Mouse (Mus musculus): ENCODE results near the gene Calr. TPM values are rescaled to one million over a fixed set of nuclear protein-coding genes. Genes with fewer than 3 reads are reported as not detected.

Calr gene
- 100 to 1,000 TPM; 278 to 341 (median 290) TPM for polyA plus RNA-seq (2017; shearing (Covaris generic))

DNA sequence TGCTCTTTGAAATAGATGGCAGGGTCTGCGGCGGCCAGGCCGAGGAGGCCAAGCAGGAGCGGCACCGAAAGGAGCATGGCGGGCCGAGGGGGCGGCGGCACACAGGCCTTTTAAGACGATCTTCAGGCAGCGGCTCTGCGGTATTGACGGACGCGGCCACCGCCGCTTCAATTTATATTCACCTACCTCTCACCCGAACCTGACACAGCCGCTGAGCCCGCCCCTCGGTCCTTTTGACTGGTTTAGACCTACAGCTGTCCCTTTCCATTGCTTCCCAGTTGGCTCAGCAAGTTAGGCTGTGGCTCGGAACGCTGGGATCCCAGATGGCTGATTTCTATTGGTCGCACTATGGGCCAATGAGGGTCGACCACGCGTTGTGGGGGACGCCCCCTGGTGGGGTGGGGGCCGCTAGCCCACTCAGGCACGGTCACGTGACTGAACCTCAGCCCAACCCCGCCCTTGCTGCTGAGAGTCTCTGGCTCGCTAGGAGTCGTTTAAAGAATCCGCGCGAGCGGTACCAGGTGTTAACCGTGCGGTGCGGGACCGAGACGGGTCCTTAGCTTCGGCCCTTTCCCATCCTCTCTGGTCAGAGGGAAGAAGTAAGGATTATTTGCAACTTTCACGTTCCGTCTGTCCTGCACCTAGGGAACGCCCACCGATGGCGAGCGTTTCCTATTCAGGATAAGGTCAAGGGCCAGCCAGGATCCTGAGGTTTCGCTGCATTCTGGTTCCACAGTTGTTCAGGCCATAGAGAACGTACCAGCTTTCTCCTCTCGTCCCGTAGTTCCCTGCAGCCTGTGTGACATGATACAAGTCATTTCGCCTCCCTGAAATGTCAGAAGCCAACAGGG is at the start of gene Calr:
Calr (minus strand) TSS at position 213 of the 851 bp plus-strand sequence.
- peak; percentile 98 for ATAC-seq

DNA sequence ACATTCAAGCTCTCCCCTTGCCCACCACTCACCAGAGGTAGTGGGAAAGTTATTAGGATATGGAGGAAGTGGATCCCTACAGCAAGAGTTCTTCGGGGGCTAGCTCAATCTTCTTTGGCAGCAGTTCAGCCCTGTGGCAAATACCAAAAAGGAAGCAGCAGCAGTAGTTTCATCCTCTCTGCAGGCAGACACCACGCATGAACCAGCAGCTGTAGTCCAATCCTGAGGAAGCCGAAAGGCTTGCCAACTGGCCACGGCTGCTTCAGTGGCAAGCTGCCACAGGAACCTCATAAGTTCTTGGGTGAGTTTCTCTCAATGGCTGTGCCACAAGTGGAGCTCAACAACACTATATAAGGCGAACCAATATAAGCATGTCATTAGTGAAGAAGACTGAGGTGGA is 49.2 kb upstream of the Calr start:
- ATAC-seq: no peak

DNA sequence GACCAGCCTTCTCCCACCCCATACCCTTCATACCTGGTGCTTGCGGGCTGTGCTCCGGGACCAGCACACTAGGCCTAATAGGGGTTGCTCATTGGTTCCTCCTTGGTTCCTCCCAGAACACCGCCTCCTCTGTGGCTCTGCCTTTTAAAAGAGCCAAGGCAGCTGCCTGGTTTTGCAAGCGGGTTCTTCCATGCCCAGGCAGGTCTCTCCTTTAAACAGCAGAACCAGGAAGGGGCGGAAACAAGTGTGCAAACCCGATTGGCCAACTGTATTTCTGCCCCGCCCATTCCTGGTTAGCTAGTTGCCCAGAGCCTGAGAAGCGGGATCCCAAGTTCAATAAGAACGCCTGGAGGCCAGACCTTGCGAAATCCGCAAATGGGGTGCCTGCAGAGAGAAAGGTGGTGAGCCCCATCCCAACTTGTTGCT is 47.0 kb upstream of the Calr start, which contains the start of gene Gcdh:
Gcdh (minus strand) TSS at position 213 of the 426 bp plus-strand sequence.
- ATAC-seq: peak; percentile 99

DNA sequence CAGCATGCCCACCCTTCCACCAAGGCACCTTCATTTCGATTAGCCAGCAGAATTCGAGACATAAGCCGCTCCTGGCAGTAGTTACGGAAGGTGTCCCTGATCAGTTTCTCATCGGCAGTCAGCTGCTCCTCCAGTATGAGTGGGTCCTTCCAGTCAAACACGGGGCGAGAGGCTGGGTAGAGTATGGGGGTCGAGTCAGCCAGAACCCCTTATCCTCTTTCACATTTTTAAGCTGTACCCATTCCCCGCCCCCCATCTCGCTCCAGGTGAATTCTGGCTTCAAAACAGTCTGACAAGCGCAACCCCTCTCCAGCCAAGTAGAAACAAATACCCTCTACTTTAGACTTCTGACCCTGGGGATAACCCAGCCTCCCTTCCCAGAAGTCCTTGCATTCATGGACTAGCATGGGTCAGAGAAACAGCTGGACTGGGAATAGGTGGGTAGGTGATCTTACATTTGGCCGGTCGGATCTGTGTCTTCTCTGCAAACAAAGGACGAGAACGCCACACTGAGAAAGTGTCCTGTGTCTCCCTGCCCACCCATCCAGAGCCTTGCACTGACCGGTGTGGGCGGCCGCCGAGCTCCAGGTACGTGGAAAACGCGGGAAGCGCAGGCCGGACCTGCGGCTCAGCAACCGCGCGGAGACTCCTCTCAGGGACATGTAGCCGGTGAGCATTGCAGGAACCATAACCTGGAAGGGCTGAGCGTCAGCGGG is 46.4 kb upstream of the Calr start:
- no peak for ATAC-seq

DNA sequence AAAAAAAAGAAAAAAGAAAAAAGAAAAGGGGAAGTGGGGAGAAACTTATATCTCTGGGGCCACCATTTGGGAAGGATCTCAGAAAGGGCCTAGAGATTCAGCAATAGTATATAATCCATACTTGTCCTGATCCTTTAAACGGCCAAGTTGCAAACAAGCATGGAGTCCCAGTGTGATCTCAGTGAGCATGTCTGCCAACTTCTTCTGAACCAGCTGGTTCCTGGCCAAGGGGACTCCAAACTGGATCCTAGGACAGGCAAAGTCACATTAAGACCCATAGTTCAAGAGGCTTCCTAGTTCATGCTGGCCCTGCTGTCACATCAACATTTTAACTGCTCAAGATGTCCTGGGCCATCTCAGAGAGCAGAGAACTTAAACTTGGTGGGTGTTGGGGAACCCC is 42.4 kb upstream of the Calr start:
- no peak for ATAC-seq

DNA sequence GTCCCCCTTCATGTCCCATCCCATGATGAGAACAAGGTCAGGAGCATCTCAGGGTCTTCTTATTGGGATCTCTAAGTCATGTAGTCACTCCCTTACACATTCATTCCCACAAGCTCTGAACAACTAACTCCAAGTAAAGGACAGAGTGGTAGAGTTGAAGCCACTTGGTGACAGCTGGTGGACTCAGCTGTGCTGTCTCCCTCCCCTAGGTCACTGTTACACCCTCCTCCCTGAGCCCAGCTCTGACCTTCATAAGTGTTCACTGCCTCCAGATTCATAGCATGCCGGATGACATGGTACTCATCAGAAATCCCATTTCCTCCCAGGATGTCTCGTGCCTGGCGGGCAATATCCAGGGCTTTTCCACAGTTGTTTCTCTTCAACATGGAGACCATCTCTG is 41.5 kb upstream of the Calr start:
- ATAC-seq: no peak

DNA sequence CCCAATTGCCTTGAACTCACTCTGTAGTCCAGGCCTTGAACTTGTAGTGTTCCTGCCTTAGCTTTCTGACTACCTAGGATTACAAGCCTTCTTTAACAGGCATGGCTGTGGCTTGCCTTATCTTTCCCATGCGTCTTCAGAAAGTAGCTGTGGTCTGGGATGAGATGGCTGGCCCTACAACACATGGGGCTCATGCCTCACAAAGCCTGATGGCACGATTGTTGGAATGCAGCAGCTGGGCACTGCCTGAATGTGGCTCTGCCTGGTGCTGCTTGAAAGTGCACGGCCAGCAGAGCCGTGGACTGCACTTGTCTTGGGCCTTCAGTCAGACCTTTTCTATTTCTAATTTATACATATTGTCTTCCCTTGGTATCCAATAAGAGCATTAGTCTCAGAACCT is 38.0 kb upstream of the Calr start:
- no peak for ATAC-seq

DNA sequence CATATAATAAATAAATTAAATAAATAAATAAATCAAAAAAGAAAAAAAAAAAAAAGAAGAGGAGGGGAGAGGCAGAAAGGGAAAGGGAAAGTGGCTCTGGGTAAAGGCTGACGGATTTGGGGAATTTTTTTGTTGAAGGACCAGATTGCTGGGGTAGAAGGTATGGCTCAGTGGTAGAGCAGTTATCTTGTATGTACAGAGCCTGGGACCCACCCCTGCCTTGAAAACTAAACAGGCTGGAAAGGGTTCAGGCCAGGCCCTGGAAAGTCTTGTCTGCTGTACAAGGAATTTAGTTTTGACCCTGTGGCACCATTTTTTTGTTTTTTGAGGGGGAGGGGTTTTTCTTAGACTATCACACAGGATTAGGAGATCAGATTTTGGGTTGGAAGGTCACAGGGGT is 32.2 kb upstream of the Calr start:
- ATAC-seq: no peak

DNA sequence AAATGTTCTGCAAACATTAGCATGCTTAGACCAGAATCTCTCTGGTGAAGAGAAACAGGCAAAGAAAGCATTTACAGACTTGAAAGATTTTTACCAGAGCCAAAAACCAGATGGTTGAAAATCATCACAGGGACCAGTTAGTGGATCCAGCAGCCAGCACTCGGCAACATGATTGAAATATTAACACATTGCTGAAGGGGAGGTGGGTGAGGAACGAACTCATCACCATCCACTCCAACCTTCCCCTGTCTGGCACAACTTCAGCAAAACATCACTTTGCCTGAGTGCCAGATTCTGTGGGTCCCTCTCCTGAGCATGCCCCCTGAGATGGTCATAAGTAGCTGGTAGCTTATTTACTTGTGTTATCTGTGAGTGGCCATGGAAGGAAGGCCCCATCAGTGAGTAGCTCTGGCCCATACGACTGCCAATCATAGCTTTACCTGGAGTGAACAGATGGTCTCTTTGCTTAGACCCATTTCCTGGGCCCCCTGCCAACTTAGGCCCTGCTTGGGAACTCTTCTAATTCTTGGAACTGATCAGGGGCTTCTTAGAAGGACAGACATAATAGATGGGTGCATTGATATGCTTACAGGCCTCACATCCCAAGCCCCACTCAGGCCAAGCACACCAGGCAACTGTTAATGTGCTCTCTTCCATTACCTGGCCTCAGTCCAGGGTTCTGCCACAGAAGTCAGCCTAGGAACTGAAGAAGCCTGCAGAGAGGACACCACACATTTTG is 30.7 kb upstream of the Calr start:
- ATAC-seq: no peak

DNA sequence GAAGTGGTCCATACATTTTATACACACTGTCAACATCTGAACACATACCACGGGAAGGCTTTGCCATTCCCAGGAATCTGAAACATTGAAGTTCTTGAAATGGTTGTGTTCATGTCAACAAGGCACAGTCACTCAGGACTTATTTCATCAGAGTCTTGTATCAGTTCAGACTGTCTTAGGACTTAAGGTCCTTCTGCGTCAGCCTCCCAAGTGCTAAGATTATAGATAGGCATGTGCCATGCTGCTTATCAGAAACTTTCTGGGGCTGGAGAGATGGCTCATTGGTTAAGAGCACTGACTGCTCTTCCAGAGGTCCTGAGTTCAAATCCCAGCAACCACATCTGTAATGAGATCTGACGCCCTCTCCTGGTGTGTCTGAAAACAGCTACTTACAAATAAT is 27.6 kb upstream of the Calr start:
- no peak for ATAC-seq

DNA sequence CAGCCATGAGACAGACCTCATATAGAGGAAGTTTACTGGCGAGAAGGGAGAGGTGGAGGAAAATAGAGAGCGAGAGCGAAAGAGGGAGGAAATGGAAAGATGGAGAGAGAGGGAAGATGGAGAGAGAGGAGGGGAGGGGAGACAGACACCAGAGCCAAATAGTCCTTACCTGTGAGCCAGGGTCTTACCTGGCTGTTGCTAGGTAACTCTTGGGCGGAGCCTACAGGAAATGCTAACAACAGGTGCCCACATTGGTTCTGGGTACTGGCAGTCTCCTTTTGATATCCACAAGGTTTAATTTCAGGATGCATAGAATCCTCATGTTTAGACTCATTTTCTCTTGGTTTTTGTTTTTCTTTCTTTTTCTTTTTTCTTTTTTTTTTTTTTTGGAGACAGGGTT is 26.3 kb upstream of the Calr start:
- ATAC-seq: no peak

DNA sequence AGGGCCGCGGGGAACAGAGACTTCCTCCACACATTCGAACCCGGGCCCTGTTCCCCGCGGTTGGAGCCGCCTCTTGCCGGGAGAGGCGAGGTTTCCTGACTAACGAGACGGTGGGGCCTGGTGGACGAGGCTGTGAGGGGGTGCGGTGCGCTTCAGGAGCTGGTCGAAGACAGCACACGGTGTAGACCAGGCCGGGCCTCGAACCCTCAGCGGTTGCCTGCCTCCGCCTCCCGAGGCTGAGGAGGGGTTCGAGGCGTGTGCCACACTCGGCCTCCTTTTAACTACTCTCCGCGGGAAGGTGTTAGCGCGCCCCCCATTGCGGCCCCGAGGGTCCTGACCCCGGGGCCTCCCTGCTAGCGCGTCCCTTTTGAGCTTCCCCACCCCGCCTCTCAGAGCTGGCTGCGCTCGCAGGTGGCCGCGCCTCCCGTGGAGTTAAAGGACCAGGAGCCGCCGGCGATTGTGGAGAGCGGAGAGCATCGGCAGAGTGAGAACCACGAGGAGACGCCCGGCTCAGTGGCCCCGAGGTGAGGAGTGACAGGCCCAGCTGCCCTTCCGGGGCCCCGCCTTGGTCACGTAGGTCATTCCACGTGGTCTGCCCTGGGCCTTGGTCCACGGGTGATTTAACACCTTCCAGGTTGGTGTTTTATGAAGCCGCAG is 25.7 kb upstream of the Calr start:
- ATAC-seq: no peak

DNA sequence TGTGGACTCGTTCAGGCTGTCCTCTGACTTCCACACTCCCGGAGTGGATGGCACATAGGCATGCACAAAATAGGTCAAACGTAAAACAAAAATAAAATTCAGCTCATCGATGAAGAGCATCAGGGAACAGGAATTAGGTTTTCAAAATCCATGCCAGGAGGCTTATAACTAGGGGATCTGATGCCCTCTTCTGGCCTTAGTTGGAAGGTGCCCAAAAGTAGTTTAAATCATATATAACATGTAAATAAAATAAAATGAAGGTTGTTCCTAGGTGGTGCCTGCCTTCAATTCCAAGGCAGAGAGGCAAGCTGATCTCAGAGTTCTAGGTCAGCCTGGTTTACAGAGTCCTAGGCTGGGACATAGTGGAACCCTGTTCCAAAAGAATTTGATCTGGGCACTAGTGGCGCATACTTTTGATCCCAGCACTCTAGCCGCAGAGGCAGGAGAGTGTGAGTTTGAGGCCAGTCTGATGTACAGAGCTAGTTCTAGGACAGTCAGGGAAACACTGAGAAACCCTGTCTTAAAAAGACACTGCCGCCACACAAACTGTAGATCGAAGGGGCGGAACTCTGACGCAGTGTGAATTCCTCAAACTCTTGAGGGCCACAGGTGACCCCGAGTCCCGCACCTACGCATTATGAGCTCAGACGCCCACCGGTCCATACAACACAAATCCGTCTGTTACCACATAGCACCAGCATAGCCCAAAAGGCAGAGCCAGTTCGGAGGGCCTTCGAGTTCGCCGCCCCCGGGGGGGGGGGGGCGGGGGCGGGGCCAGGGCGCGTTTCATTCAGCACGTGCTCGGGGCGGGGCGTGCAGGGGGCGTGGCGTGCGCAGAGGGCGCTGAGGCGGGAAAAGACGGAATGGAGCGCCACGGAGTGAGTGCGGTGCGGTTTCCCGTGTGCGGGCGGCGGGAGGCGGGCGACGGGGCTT is 24.9 kb upstream of the Calr start, which contains the start of gene Syce2:
Syce2 (plus strand) TSS at position 736 of the 933 bp plus-strand sequence.
- ATAC-seq: peak; percentile 79

DNA sequence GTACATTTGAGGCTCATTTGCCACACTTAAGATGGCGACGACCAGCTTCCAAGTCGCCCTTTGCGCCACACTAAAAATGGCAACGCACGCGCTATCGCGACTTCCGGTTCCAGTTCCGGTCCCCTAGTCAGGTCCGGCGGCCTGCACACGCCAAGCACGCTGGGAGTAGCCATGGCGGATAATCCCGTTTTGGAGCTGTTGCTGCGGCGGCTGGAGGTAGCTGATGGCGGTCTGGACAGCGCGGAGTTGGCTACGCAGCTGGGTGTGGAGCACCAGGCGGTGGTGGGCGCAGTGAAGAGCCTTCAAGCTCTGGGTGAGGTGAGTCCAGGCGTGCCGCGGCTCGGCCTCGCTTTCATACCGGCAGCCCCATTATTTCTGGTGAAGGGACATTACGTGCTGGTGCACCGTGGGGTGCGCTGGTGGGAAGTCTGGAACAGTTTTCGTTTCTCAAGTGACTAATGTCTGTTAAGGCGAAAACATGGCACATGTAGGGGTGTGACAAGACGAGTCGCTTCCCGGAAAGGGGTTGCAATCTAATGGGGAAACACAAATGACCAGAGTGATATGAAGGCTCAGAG is 10.2 kb upstream of the Calr start, which contains the start of gene Farsa:
Farsa (plus strand) TSS at position 126 of the 578 bp plus-strand sequence.
- peak; percentile 97 for ATAC-seq

DNA sequence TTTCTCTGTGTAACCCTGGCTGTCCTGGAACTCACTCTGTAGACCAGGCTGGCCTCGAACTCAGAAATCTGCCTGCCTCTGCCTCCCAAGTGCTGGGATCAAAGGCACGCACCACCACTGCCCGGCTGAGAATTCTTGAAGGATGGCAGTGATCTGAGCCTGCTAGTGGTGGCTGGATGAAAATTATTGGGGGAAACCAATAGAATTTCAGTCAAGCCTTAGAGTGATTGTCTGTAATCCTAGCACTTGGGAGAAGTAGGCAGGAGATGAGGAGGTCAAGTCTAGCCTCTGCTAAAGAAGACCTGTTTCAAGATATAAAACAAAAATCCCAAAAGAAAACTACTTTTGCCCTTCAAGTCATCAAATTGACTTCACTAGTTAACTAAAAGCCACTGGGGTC is 9.7 kb upstream of the Calr start:
- no peak for ATAC-seq

DNA sequence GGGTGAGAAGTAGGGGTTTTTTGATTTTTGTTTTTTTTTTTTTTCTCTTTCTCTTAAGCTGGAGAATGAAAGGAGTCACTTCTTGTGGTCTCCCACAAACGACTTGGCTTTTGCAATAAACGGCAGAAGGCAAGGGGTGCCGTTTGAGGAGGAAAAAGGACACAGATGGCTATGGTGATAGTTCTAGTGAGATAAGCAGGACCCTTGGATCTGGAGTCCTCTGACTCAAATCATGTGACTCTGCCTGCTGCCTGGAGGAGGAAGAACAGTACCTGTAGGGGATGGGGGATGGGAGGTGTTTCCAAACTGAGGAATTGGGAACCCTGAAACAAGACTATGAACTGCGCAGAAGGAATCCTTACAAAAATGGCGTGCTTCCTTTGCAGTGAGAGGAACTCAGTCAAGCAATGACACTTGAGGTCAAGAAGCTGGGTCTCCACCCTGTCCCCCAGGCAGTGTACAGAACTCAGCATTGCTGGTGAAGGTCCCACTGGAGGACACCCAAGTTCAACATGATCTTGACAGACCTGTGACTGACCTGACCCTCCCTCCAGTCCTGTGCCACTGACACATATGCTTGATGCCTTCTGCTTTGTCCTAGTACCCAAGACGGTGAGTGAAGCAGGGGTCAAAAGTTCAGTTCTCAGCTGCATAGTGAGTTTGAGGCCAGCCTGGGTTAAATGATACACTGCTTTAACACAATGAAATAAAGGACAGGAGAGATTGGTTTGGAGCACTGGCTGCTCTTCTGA is 1.1 kb upstream of the Calr start:
- no peak for ATAC-seq

DNA sequence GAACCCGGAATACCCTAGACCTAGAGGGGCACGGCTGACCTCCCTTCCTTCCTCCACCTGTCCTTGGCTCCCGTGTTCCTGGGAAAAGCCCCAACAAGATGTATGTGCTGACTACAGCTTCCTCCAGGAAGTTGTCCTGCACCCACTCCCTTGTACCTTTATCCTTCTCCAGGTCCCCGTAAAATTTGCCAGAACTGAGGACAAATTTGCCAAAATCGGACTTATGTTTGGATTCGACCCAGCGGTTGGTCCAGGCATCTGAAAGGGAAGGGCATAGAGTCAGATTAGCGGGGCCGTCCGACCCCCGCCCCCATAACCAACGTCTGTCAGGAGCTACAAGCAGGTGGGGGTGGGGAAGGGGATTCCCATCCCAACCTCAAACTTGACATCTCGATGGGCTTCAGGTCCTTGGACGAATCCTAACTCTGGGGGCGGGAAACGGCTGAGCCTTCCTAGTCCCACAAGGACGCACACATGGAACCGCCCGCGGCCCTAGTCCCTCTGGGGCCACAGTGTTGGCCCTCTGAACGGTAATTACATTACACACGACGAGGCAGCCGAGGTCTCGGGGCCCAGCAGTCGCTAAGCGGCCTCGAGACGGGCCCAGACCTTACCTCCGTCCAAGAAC is 526 bp downstream of the Calr start:
- peak; percentile 3 for ATAC-seq

DNA sequence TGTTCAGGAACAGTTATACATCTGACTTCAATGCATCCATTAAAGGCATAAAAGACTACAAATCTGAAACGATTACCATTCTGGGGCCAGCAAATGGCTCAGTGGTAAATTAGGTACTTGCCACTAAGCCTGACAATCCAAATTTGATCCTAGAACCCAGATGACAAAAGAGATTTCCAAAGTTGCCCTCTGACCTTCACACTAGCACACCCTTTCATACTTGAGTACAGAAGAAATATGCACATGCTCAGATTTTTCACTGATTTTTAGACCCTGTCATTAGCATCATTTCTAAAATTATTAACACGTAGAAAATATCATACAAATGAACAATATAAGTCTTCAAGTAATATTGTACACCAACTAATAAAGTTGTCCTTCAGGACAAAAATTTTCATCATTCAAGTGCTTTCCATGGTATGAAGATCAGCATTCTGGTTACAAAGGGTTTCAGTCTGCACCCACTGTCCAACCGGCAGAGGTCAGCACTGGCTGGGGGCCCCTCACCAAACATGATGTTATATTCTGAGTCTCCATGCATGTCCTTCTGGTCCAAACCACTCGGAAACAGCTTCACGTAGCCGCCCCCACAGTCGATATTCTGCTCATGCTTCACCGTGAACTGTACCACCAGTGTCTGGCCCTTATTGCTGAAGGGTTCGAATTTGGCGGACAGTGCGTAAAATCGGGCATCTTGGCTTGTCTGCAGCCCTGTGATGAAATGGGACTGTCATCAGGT is 1.2 kb downstream of the Calr start:
- ATAC-seq: no peak
